Mouse (Mus musculus) ES-E14 (cell line): ENCODE data around the gene Kif1b.

Source experiments
- HCFC1 ChIP-seq: IDR thresholded peaks from 2 replicates; pipeline ENCODE4 v1.6.1; 2012; ENCODE audit warnings: low read length, inconsistent platforms, borderline replicate concordance; ENCODE audit not compliant: insufficient read depth
- MAFK ChIP-seq: IDR thresholded peaks from 2 replicates; pipeline ENCODE4 v1.6.1; 2014; ENCODE audit warnings: mild to moderate bottlenecking, low read depth, low read length, inconsistent platforms; ENCODE audit not compliant: insufficient read depth
- ZC3H11A ChIP-seq: IDR thresholded peaks from 2 replicates; pipeline ENCODE4 v1.6.1; 2012; ENCODE audit warnings: low read depth, mild to moderate bottlenecking, inconsistent platforms, low read length, borderline replicate concordance

DNA sequence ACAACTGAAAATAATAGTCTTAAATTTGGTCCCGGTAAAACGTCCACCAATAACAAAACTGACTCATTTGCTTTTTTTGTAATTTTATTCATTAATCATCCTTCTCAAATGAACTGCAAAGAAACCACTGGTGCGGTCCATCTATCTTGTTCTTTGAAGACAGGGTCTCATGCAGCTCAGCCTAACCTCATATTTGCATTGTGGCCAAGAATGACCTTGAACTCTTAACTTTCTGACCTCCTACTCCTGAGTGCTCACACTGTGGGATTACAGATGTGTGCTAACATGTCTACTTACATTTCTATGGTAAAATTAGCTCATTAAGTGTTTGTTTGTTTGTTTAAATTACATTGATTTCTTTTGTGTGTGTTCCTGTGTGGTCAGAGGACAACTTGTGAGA is 48.6 kb downstream of the Kif1b start:
- no peak for TF ChIP-seq HCFC1
- no peak for TF ChIP-seq MAFK
- TF ChIP-seq ZC3H11A: no peak
